Mouse (Mus musculus): ENCODE results near the gene Slamf1.
"Not testable (repeated sequence)": the region's sequence is repeated elsewhere in the genome, so short reads cannot be mapped to it uniquely, and the experiment has no call there.

Gene Slamf1

GRCm38 (mm10) chr1:171799648-171800047 lies 32.7 kb downstream of the Slamf1 start:
- DNase-seq (ENCODE audit: inconsistent ontology term), result no peak

GRCm38 (mm10) chr1:171811048-171811447 lies 44.1 kb downstream of the Slamf1 start:
- DNase-seq (ENCODE audit: inconsistent ontology term), result not testable (repeated sequence)

- DNase-seq (ENCODE audit: inconsistent ontology term), result peak; percentile 30
These were observed 48.9 kb downstream of the Slamf1 start for GRCm38 (mm10) chr1:171815545-171816439.

- DNase-seq (ENCODE audit: inconsistent ontology term), result no peak
These were observed 50.1 kb downstream of the Slamf1 start for GRCm38 (mm10) chr1:171816991-171817390.

- DNase-seq (ENCODE audit: inconsistent ontology term), result no peak
These were observed 54.4 kb downstream of the Slamf1 start for GRCm38 (mm10) chr1:171821331-171821730.

GRCm38 (mm10) chr1:171825462-171825861 lies 58.5 kb downstream of the Slamf1 start:
- peak; percentile 12 for DNase-seq (ENCODE audit: inconsistent ontology term)

- DNase-seq (ENCODE audit: inconsistent ontology term), result peak; percentile 54
These were observed 59.2 kb downstream of the Slamf1 start for GRCm38 (mm10) chr1:171826164-171826563.

- peak; percentile 62 for DNase-seq (ENCODE audit: inconsistent ontology term)
These were observed 60.7 kb downstream of the Slamf1 start for GRCm38 (mm10) chr1:171827674-171828073.

GRCm38 (mm10) chr1:171839488-171839887 lies 72.6 kb downstream of the Slamf1 start, which contains the start of gene Cd84:
Gene Cd84, plus strand, starts transcription at chr1:171839697.
- DNase-seq (ENCODE audit: inconsistent ontology term), result no peak

- no peak for DNase-seq (ENCODE audit: inconsistent ontology term)
These were observed 73.6 kb downstream of the Slamf1 start for GRCm38 (mm10) chr1:171840450-171841023.

GRCm38 (mm10) chr1:171845035-171845754 lies 78.3 kb downstream of the Slamf1 start:
- DNase-seq (ENCODE audit: inconsistent ontology term), result no peak

GRCm38 (mm10) chr1:171848201-171848600 lies 81.3 kb downstream of the Slamf1 start:
- no peak for DNase-seq (ENCODE audit: inconsistent ontology term)

GRCm38 (mm10) chr1:171848757-171849156 lies 81.8 kb downstream of the Slamf1 start:
- no peak for DNase-seq (ENCODE audit: inconsistent ontology term)

GRCm38 (mm10) chr1:171849454-171849853 lies 82.5 kb downstream of the Slamf1 start:
- DNase-seq (ENCODE audit: inconsistent ontology term), result no peak
